Mouse (Mus musculus) liver, embryonic 18 days (tissue): ENCODE data around the gene Olfr767. TPM values are rescaled to one million over a fixed set of nuclear protein-coding genes. Genes with fewer than 3 reads are reported as not detected.

Experiments used
- polyA plus RNA-seq: library from polyadenylated mRNA; depleted of rRNA; stranded (reverse); fragments of >200 nt; gene quantifications from 2 replicates; pipeline ENCODE4 v1.2.3, GENCODE M21; 2012; rRNA removed

Gene Olfr767
- polyA plus RNA-seq = not detected in 2 replicates

DNA sequence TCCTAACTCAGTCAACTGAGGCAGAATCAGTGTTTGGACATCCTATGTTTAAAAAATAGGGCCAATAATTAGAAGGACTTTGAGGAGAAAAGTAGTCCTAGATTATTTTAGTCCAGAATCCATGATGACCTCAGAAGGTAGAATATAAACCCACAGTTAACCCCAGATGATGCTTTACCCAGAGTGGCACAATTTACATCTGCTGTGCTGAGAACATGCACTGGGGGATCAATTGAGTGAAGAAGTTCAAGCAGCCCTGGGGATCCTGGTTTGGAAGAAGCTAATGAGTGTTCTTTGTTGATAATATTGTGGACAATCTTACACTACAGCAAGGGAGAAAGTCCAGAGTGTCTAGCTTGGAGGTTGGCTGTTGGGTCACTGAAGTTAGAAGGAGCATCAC, at the start of gene Olfr767:
Gene Olfr767, minus strand, starts transcription at position 101 of the 400 bp plus-strand sequence.

DNA sequence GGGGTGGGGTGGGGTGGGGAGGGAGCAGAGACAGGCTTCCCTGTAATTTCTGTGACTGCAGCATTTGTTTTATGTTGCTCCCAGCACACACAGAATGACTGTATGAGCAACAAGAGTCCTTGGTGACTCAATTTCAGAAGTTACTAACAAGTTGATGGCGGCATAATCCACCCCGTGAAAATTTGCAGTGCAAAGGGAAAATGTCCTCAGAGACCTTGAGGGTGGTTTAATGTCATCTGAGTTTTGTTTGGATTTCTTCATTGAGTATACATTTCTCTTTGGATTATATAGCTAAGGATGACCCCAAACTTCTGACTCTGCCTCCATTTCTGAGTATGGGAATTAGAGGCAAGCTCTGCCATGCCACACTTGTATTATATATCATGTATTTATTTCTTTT, 35.1 kb upstream of the Olfr767 start, which contains the start of gene Olfr769:
Gene Olfr769, minus strand, starts transcription at position 101 of the 400 bp plus-strand sequence.

DNA sequence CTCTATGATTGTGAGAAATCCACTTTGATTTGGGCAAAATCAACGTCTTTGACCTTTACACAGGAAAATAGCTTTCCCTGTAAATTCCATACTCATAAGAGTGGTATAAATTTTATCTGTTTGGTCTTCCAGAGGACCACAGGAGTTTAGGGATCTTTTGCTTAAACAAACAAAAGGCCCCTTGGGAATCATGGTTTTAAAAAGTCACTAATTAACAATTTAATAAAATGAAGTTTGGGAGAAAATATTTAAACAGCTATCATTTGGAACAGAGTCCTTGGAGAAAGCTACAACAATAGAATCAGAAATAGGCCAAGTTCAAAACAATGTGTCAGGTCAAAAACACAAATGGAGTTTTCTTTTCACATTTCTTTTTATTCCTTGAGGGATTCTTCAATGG, 16.6 kb upstream of the Olfr767 start, which contains the start of gene Olfr768:
Gene Olfr768, minus strand, starts transcription at position 101 of the 400 bp plus-strand sequence.

DNA sequence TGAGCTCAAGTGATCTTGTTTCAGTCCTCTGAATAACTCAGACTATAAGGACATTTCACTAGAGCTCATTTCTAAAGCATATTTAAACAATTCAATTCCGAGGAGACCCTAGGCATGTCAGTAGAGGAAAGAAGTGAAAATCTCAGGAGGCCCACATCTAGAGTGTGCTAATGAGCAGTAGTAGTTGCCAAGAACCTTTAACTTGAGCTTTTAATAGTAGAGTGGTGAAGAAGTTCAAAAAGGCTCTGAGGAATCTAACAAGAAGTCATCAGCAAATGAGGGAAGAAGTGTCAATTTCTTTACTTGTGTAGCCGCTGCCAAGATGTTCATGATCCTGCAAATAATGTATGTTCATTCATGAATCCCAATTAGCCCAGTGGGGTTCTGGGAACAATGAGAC, 13.8 kb downstream of the Olfr767 start, which contains the start of gene Olfr766-ps1:
Gene Olfr766-ps1, minus strand, starts transcription at position 101 of the 400 bp plus-strand sequence.

DNA sequence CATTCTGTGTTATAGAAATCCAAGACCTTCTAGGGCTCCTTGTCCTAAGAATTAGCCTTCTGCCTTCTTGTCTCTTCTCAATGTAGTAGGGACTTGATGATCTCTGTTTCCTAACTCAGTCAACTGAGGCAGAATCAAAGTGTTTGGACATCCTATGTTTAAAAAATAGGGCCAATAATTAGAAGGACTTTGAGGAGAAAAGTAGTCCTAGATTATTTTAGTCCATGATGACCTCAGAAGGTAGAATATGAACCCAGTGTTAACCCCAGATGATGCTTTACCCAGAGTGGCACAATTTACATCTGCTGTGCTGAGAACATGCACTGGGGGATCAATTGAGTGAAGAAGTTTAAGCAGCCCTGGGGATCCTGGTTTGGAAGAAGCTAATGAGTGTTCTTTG, 32.8 kb downstream of the Olfr767 start, which contains the start of gene Olfr765:
Gene Olfr765, minus strand, starts transcription at position 101 of the 400 bp plus-strand sequence.

DNA sequence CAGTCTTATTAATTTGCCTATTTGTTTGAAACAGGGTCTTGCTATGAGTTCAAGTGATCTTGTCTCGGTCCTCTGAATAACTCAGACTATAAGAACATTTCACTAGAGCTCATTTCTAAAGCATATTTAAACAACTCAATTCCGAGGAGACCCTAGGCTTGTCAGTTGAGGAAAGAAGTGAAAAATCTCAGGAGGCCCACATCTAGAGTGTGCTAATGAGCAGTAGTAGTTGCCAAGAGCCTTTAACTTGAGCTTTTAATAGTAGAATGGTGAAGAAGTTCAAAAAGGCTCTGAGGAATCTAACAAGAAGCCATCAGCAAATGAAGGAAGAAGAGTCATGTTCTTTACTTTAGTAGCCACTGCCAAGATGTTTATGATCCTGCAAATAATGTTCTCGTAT, 42.9 kb downstream of the Olfr767 start, which contains the start of gene Olfr764-ps1:
Gene Olfr764-ps1, minus strand, starts transcription at position 101 of the 400 bp plus-strand sequence.

Other genes with a start within 250 kb of the Olfr767 start
- 0.09 and 0.11 TPM in 2 replicates for gene Gdf11, start 191.2 kb downstream of the Olfr767 start, polyA plus RNA-seq
- gene Cd63, start 181.9 kb downstream of the Olfr767 start, polyA plus RNA-seq = 56.7 and 68.3 TPM in 2 replicates
- 23.6 and 27.6 TPM in 2 replicates for gene Rdh5, start 160.0 kb downstream of the Olfr767 start, polyA plus RNA-seq
- 126 and 132 TPM in 2 replicates for gene Bloc1s1, start 158.9 kb downstream of the Olfr767 start, polyA plus RNA-seq
- gene Itga7, start 149.1 kb downstream of the Olfr767 start, polyA plus RNA-seq = 0.36 and 0.44 TPM in 2 replicates
- 0.27 and 0.96 TPM in 2 replicates for gene Mettl7b, start 121.9 kb downstream of the Olfr767 start, polyA plus RNA-seq
- not detected in 2 replicates for gene Olfr9, start 93.5 kb downstream of the Olfr767 start, polyA plus RNA-seq
- not detected in 2 replicates for gene Olfr763, start 72.1 kb downstream of the Olfr767 start, polyA plus RNA-seq
- gene Olfr764-ps1, start 43.0 kb downstream of the Olfr767 start, polyA plus RNA-seq = not detected in 2 replicates
- not detected in 2 replicates for gene Olfr765, start 32.9 kb downstream of the Olfr767 start, polyA plus RNA-seq
- gene Olfr766-ps1, start 13.9 kb downstream of the Olfr767 start, polyA plus RNA-seq = not detected in 2 replicates
- gene Olfr768, start 16.5 kb upstream of the Olfr767 start, polyA plus RNA-seq = not detected in 2 replicates
- not detected in 2 replicates for gene Olfr769, start 35.0 kb upstream of the Olfr767 start, polyA plus RNA-seq
- not detected in 2 replicates for gene Olfr770, start 56.1 kb upstream of the Olfr767 start, polyA plus RNA-seq
- gene Olfr771, start 81.8 kb upstream of the Olfr767 start, polyA plus RNA-seq = not detected in 2 replicates
- gene Olfr772, start 95.0 kb upstream of the Olfr767 start, polyA plus RNA-seq = not detected in 2 replicates
- gene Olfr773, start 104.5 kb upstream of the Olfr767 start, polyA plus RNA-seq = not detected in 2 replicates
- gene Olfr774, start 153.3 kb upstream of the Olfr767 start, polyA plus RNA-seq = not detected in 2 replicates
- gene Olfr775, start 165.5 kb upstream of the Olfr767 start, polyA plus RNA-seq = not detected in 2 replicates
- gene Olfr776, start 176.2 kb upstream of the Olfr767 start, polyA plus RNA-seq = not detected in 2 replicates
- not detected in 2 replicates for gene Olfr777, start 188.6 kb upstream of the Olfr767 start, polyA plus RNA-seq
- not detected in 2 replicates for gene Olfr780, start 235.2 kb upstream of the Olfr767 start, polyA plus RNA-seq
- not detected in 2 replicates for gene Olfr781, start 245.9 kb upstream of the Olfr767 start, polyA plus RNA-seq